Mouse (Mus musculus): ENCODE results near the gene Gfra4. TPM values are rescaled to one million over a fixed set of nuclear protein-coding genes. Genes with fewer than 3 reads are reported as not detected.
"Not testable (repeated sequence)": the region's sequence is repeated elsewhere in the genome, so short reads cannot be mapped to it uniquely, and the experiment has no call there.

The Gfra4 gene
- polyA plus RNA-seq, 1 experiment from 2014 or later, result 14.2 TPM

DNA sequence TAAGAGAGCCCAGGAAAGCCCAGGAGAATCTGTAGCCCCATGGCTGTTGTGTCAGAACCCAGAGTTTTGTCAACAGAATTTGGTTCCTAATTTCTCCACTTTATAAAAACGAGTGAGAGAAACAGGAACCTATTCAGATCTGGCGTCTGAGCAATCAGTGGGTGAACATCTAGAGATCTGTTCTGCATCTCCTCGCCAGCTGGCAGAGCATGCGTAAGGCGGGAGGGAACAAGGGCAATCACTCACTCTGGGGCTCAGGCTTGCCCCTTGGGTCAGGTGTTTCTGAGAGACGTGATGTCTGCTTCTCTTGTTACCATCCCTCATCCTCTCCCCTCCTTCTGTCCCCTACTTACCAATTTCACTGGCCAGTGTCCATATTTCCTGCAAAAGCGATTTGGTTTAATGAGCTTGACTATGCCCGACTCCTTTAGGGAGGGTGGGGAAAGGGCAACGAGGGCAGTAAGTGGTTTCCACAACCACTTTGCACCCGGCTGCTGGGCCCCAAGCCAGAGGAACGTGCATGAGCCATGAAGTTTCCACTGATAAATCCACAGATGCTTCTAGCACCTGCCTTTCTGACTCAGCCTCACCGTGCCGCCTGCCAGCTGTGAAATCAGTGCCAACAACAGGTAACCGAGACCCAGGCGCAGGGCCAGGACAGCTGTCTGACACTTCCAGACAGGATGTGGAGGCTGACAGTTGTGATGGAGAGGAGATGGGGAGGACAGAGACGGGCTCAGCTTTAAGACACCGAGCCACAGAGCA, 5.5 kb downstream of the Gfra4 start:
- ATAC-seq (replicated peaks; ENCODE audit: low FRiP score, low read depth) (no peak), DNase-seq (ENCODE audit: low spot score) (no peak)
- Histone ChIP-seq H3K27me3 (ENCODE audit: insufficient read depth, low read length) (peaks cover 11% of the 10 kb centered on the region; the same call in 1 of the 2 replicates), H3K9ac (ENCODE audit: low read depth, low read length) (no peak overlapping the region), H3K4me3 (replicated peaks; ENCODE audit: low read depth, low read length) (no peak overlapping the region), H3K9me3 (replicated peaks; ENCODE audit: low read length) (no peaks in the 10 kb centered on the region), H3K4me1 (replicated peaks; ENCODE audit: insufficient read depth, low read length) (peaks cover 8% of the 10 kb centered on the region), H3K4me2 (ENCODE audit: low read length) (no peak overlapping the region), H3K27ac (no peak overlapping the region; the same call in 1 of the 2 replicates), H3K36me3 (ENCODE audit: insufficient read depth, low read length) (no peaks in the 10 kb centered on the region)
- TF ChIP-seq CTCF (IDR thresholded peaks at IDR 0.05; ENCODE audit: low read depth), result no peak
- 34% methylated on average over 17 of the region's 17 CpGs for WGBS

DNA sequence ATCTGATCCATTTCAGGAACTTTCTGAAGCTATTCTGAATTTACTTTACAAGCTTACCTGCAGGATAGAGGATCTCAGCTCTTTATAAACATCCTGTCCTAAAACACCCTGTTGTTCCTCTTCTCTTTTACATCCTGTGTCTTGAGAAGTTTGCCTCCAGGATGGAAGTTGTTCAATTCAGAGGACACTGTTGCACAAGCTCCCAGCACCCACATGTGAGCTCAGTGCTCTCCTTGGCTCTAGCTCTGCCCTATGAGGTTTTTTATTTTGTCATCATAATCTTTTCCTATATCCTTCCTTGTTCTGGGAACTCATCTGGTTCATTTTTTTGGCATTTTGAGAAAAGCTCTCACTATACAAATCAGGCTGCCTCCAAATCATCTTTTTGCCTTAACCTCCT, 6.1 kb downstream of the Gfra4 start:
- Histone ChIP-seq H3K9me3 (replicated peaks; ENCODE audit: low read length) (no peaks in the 10 kb centered on the region), H3K27me3 (ENCODE audit: insufficient read depth, low read length) (peaks cover 11% of the 10 kb centered on the region; the same call in 1 of the 2 replicates), H3K4me1 (replicated peaks; ENCODE audit: insufficient read depth, low read length) (peaks cover 8% of the 10 kb centered on the region), H3K36me3 (ENCODE audit: insufficient read depth, low read length) (no peaks in the 10 kb centered on the region), H3K4me2 (ENCODE audit: low read length) (no peak overlapping the region), H3K27ac (no peak overlapping the region), H3K4me3 (replicated peaks; ENCODE audit: low read depth, low read length) (no peak overlapping the region), H3K9ac (ENCODE audit: low read depth, low read length) (no peak overlapping the region)
- ATAC-seq (replicated peaks; ENCODE audit: low FRiP score, low read depth), result no peak
- no peak for TF ChIP-seq CTCF (IDR thresholded peaks at IDR 0.05; ENCODE audit: low read depth)
- no peak for DNase-seq (ENCODE audit: low spot score)

DNA sequence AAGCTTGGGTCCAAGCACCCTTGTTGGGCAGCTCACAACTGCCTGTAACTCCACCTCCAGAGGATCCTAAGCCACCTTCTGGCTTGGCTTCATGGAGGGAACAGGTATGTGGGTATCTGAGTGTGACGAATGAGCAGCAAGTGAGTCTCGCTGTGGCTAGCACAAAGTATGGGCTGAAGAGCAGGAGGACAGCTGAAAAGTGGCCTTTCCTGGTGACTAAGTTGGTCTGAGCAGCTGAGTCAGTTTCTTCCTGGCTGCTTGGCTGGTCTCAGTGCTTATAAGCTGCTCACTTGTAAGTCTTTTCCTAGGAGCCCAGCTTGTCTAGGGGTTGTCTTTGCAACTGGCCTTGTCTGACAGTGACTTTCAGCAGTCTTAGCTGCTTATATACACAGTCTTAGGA, 6.5 kb downstream of the Gfra4 start:
- Histone ChIP-seq H3K4me3 (replicated peaks; ENCODE audit: low read depth, low read length) (no peak overlapping the region), H3K4me1 (replicated peaks; ENCODE audit: insufficient read depth, low read length) (peaks cover 5% of the 10 kb centered on the region; the same call in 1 of the 2 replicates), H3K27me3 (ENCODE audit: insufficient read depth, low read length) (peaks cover 8% of the 10 kb centered on the region; the same call in 1 of the 2 replicates), H3K4me2 (ENCODE audit: low read length) (no peak overlapping the region), H3K9me3 (replicated peaks; ENCODE audit: low read length) (no peaks in the 10 kb centered on the region), H3K9ac (ENCODE audit: low read depth, low read length) (no peak overlapping the region), H3K36me3 (ENCODE audit: insufficient read depth, low read length) (no peaks in the 10 kb centered on the region), H3K27ac (no peak overlapping the region)
- DNase-seq (ENCODE audit: low spot score), result no peak
- TF ChIP-seq CTCF (IDR thresholded peaks at IDR 0.05; ENCODE audit: low read depth), result no peak
- ATAC-seq (replicated peaks; ENCODE audit: low FRiP score, low read depth), result no peak
- WGBS, result 94% methylated on average over 2 of the region's 2 CpGs

DNA sequence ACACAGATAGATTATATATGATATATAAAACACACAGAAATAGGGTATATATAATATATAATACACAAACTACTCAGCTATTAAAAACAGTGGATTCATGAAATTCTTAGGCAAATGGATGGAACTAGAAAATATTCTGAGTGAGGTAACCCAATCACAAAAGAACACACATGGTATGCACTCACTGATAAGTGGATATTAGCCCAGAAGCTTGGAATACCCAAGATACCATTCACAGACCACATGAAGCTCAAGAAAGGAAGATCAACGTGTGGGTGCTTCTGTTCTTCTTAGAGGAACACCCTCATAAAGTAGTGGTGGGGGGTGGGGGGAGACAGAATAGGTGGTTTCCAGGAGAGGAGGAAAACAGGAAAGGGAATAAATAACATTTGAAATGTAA, 11.5 kb downstream of the Gfra4 start:
- 56% methylated on average over 1 of the region's 1 CpGs for WGBS
- not testable (repeated sequence) for H3K9me3 ChIP-seq (replicated peaks; ENCODE audit: low read length); H3K9ac ChIP-seq (ENCODE audit: low read depth, low read length); H3K27me3 ChIP-seq (ENCODE audit: insufficient read depth, low read length); ATAC-seq (replicated peaks; ENCODE audit: low FRiP score, low read depth); H3K4me3 ChIP-seq (replicated peaks; ENCODE audit: low read depth, low read length); H3K4me1 ChIP-seq (replicated peaks; ENCODE audit: insufficient read depth, low read length); DNase-seq (ENCODE audit: low spot score); H3K4me2 ChIP-seq (ENCODE audit: low read length); H3K36me3 ChIP-seq (ENCODE audit: insufficient read depth, low read length); H3K27ac ChIP-seq

DNA sequence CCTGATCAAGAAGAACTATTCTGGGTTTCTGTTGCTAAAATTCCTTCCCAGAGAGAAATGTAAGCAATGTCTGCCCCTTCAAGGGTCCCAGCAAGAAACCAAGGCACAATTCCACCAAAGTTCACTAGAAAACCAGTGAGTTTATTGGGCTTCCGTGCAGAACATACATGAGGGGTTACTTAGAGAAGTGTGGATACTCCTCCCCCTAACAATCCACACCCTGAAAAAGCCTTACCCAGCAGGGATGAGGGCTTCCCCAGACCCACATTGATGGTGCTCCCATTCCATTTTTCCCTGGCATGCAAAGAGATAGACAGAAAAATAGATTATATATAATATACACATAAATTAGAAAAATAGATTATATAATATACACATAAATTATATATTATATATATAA, 11.9 kb downstream of the Gfra4 start:
- H3K27ac ChIP-seq, result no peak overlapping the region
- DNase-seq (ENCODE audit: low spot score) (no peak), ATAC-seq (replicated peaks; ENCODE audit: low FRiP score, low read depth) (no peak)
- H3K9ac ChIP-seq (ENCODE audit: low read depth, low read length), result no peak overlapping the region
- no peak overlapping the region for H3K4me3 ChIP-seq (replicated peaks; ENCODE audit: low read depth, low read length)
- WGBS, result 86% methylated on average over 1 of the region's 1 CpGs
- H3K27me3 ChIP-seq (ENCODE audit: insufficient read depth, low read length), result no peaks in the 10 kb centered on the region
- TF ChIP-seq CTCF (IDR thresholded peaks at IDR 0.05; ENCODE audit: low read depth), result no peak
- H3K4me1 ChIP-seq (replicated peaks; ENCODE audit: insufficient read depth, low read length), result no peaks in the 10 kb centered on the region
- no peak overlapping the region for H3K4me2 ChIP-seq (ENCODE audit: low read length)
- no peaks in the 10 kb centered on the region for H3K9me3 ChIP-seq (replicated peaks; ENCODE audit: low read length)
- 0 out of 2 replicates have a peak, but pooled peaks cover 1% of the 10 kb centered on the region for H3K36me3 ChIP-seq (ENCODE audit: insufficient read depth, low read length)

DNA sequence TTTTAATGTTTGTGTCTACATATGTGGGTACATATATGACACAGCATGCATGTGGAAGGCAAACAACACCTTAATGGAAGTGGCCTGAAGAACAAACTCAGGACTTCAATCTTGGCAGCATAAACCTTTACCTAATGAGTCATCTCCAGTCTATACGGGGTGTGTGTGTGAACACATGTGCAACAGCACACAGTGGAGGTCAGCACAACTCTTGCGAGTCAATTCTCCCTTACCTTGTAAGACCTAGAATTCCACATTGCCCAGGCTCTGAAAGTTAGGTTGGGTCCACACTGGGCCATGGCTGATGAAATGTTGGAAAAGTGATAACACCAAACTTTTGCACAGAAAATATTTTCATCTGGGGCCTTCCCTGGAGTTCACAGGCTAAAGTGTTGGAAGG, 12.3 kb downstream of the Gfra4 start:
- H3K4me1 ChIP-seq (replicated peaks; ENCODE audit: insufficient read depth, low read length), result no peaks in the 10 kb centered on the region
- no peak overlapping the region for H3K27ac ChIP-seq
- no peak overlapping the region for H3K4me2 ChIP-seq (ENCODE audit: low read length)
- DNase-seq (ENCODE audit: low spot score), result no peak
- 80% methylated on average over 2 of the region's 2 CpGs for WGBS
- no peaks in the 10 kb centered on the region for H3K27me3 ChIP-seq (ENCODE audit: insufficient read depth, low read length)
- H3K9ac ChIP-seq (ENCODE audit: low read depth, low read length), result no peak overlapping the region
- no peak overlapping the region for H3K4me3 ChIP-seq (replicated peaks; ENCODE audit: low read depth, low read length)
- no peak for ATAC-seq (replicated peaks; ENCODE audit: low FRiP score, low read depth)
- no peak for TF ChIP-seq CTCF (IDR thresholded peaks at IDR 0.05; ENCODE audit: low read depth)
- 0 out of 2 replicates have a peak, but pooled peaks cover 4% of the 10 kb centered on the region for H3K36me3 ChIP-seq (ENCODE audit: insufficient read depth, low read length)
- no peaks in the 10 kb centered on the region for H3K9me3 ChIP-seq (replicated peaks; ENCODE audit: low read length)
